Mouse (Mus musculus) CD4-positive helper T cell, adult 2 months (primary cell): Measurements from ENCODE around the gene Cfap44.
A peak's percentile ranks its signal among the peaks of the same experiment; 100 is the strongest.
"Not testable (repeated sequence)": the region's sequence is repeated elsewhere in the genome, so short reads cannot be mapped to it uniquely, and the experiment has no call there.

Experiments used
- DNase-seq: peaks from one replicate; pipeline ENCODE4 v3.0.0-alpha.2; 2012; ENCODE audit warnings: low read depth, missing footprints, low spot score

The Cfap44 gene

DNA sequence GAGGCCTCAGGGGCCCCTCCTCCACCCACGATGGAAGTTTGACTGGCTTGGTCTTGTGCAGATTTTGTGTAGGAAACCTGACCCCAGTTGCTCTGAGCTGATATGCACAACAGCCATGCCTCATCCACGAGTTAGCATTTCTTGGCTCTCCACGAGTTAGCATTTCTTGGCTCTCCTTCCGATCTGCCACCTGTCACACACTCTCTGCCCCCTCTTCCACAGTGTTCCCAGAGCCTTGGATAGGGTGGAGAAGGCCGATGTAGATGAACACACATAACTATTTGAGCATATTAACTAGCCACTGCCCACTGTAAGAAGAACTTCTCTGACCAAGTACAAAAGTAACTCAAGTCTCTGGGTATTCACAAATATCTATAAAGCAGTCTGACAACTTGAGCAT lies 33.9 kb downstream of the Cfap44 start:
- DNase-seq, result no peak

DNA sequence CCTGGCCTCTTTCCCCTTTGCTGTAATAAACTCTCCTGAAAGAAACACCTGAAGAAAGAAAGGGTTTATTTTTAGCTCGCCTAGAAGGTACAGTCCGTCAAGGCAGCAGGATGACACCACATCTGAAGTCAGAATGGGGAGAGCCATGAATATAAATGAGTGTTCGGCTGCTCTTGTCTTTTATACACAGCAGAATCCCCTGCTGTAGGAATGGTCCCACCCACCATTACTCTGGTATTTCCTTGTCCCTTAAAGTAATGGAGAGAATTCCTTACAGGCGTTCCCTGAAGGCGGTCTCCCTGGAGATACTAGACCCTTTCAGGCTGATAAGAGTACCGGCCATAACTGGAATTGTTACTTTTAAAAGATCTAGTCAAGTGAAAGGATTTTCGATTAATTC lies 35.4 kb downstream of the Cfap44 start:
- DNase-seq, result no peak

DNA sequence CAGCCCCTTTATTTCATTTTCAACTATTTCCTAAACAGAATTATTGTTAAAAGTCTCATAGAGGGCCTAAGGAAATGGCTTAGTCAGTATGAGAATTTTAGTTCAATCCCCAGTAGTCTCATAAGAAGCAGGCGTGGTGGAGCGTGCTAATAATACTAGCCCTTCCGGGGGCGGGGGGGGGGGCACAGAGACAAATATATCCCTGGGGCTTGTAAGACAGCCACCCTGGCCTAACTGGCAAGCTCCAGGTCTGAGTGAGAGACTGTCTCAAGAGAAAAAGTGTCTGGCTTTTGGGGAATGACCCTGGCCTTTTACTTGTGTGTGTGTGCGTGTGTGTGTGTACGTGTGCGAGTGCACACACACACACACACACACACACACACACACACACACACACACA lies 40.3 kb downstream of the Cfap44 start:
- DNase-seq, result no peak

DNA sequence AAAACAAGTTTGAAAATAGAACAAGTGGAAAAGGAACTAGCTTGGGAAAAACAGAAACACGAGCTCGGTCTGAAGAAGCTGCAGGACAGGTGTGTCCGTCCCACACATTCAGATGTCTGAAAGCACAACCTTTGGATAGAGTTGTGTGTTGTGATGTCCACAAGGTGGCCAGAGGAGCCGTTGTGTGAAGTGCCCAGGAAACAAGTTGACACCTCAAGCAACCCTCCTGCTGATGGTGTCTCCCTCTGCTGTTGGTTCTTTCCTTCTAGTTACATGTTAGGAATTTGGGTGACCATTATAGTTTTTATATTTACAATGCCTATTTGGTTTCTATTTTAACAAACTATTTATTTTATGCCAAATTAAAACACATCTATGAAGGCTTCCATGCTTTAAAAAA lies 40.9 kb downstream of the Cfap44 start:
- no peak for DNase-seq

DNA sequence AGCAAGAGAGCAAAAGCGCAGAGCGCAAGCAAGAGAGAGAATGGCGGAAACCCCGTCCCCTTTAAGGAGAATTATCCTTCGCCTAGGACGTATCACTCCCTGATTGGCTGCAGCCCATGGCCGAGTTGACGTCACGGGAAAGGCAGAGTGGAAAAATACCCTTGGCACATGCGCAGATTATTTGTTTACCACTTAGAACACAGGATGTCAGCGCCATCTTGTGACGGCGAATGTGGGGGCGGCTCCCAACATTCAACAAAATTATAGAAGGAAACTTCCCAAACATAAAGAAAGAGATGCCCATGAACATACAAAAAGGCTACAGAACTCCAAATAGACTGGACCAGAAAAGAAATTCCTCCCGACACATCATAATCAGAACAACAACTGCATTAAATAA lies 47.3 kb downstream of the Cfap44 start:
- DNase-seq, result not testable (repeated sequence)

DNA sequence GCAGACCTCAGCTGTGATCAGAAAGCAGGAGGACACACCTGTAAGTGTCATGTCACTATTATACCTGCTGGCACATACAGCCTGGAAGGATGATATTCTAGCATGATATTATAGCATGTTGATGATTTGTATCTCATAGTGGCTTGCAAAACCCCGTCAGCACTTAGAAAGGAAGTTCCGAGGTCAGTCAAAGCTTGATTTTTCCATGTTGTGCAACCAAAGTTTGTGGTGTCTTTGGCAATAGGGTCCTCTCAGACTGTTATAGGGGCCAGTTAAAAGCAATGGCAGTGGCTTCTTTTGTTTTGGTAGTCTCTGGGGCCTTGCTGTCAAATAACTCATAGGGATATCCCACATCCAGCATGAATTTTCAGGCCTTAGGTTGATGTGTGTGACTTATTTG lies 63.3 kb downstream of the Cfap44 start:
- DNase-seq, result no peak

DNA sequence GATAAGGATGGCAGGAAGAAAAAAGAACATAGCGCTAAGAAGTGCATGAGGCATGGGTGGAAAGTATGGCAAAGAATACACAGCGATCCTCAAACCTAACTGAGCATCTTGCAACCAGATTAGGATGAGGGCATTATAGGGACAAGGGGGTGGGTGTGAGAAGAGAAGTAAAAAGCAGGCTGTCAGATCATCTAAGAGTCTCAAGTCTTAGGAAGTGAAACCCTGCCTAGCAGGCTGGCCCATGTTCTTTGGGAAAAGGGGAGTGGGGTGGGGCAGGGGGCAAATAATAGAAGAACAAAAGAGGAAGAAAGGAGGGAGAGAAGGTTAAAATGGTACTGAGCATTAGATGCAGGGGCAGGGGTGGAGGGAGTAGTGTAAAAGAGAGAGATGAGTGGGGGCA lies 64.2 kb downstream of the Cfap44 start:
- DNase-seq, result no peak

DNA sequence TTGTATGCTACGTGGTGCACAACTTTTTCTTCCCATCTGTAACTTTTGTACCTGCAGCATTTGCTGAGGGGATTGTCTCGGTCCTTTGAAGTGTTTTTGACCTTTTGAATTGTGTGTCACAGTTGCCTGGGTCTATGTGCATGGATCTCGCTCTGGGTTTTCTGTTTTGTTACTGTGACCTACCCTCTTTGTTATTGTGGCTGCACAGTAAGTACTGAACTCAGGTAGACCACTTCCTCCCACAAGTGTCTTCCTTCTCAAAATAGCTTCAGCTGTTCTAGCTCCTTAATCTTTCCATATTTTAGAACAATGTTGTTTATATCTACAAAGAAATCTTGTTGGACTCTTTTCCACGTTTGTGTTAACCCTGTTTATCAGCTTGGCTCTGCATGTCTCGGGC lies 66.3 kb downstream of the Cfap44 start:
- DNase-seq, result peak; percentile 20

DNA sequence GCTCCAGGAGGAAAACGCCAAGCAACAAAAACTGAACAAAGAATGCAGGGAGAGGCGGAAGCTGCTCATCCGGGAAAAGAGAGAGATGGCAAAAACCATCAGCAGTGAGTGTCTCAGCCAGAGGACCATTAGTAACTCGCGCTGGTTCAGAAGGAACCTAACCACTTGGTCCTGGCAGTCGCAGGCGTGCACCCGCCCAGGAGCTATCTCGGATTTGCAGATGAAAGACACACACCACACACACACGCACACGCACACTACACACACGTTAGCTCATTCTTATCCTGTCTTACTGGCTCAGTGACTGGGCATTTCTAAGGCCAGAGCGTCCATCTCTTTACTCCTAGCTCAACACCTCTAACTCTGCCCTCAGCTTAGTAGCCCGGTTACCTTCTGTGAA lies 80.7 kb downstream of the Cfap44 start:
- DNase-seq, result no peak

DNA sequence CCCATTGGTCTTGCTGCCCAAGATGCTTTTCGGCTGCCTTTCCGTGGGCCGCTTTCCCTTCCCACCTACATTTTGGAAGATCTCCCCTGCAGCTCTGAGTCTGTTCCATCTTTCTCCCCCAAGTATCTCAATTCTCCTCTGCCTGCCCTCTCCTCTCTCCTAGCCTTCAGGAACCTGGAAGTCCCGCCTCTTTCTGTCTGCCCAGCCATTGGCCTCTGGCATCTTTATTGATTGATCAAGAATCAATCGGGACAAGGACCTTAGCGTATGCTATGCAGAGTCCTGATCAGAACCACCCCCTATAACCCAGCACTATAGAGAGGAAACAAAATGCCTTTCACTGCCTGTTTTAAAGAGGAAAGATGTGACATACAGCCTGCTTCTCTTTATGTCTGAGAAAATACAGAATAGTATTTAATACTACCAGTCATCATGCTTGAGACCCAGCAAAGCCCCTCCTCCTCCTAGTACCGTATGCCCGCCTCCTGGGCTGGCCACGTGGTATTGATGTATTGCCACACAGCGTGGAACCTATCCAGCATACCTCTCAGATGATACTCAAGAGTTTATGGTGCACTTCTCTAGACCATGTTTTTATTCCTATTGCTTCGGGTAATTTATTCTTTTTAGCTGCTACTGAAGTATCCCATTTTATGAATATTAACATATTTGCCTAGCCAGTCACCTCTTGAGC lies 81.2 kb downstream of the Cfap44 start:
- no peak for DNase-seq

DNA sequence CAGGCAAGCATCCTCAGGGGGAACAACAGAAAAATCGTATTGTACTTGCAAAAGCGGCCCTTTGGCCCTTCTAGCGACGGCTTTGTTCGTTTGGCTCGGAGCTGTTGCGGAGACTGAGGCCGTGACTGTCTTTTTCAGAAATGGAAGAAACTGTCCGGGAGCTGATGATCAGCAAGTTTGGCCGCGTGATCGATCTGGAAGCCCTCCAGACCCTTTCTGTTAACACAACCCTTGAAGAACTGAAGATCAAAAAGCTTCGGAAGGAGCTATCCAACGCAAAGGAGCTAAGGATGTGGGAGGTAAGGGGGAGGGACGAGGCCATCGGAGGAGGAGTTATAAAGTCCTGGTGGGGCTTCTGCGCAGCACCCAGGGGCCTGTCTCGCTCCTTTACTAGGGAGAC lies 84.2 kb downstream of the Cfap44 start:
- no peak for DNase-seq

DNA sequence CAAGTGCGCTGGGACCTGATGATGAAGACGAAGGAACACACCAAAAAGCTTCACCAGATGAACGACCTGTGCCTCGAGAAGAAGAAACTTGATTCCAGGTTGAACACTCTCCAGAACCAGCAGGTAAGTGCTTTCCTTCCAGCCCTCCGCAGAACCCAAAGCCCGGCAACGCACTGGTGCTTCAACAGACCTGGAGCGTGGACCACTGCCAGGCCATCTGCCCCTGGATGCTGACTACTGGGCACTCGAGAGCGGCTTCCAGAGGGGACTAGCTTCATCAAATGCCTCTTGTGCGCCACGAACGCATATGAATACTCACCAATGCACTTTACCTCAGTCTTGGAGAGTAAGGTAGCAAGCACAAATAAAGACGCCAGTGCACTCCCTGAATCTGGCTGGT lies 85.3 kb downstream of the Cfap44 start:
- DNase-seq, result no peak

DNA sequence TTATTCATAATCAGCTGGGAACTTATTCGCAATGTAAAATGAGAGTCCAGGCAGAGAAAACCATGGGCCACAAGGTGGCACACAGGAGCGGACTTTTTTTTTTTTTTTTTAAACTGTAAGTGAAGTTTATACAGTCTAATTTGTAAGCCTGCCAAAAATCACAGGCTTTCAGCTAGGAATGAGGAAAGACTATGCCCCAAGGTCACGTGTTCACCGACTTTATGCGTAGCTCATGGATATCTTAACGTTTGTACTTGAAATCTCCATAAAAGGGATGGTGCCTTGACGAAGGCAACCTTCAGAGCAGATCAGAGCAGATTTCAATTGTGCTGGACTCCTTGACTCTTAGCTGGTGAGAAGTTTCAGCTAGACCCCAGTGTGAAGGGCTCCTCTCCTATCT lies 86.0 kb downstream of the Cfap44 start:
- no peak for DNase-seq

DNA sequence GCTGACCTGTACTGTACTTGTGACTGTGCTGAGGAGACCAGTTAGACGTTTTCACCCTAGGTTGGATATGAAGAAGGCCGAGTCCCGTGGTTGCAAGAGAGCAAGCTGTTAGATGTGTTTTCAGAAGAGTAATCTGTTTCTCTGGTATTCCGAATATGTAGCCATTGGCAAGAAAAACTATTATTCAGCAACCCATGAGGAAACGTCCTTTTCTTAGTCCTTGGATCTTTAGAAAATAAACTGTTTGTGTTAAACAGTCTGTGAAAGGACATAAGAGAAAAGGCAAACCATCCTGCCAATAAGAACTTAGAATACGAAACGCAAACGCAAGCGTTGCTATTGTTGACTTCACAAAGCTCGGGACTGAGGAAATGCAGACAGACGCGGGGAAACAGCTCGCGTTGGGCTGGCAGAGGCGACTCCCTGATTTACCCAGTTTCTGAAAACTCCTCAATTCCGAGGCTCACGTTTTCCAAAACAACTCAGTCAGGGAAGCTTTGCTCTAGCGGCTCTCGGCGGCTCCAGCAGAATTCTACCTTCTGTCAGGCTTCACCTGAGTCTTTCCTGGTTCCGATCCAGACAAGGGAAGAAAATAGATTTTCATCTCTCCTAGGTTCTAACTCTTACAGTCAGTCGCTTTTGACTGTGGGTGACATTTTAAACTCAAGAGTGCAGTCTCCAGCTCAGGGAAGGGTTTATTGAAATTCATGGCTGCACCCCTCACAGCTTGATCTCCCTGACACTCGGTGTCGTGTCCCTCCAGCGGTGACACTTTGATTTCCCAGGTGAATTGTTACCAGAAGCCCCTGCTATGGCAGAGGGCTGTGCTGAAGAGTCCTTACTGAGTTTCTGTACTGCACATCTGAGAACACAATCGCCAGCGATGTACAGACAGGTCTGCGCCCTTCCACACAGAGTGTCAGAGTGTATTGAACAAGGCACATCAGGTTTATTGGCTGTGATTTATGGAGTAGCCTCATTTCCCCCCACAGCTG lies 87.3 kb downstream of the Cfap44 start:
- DNase-seq, result no peak

DNA sequence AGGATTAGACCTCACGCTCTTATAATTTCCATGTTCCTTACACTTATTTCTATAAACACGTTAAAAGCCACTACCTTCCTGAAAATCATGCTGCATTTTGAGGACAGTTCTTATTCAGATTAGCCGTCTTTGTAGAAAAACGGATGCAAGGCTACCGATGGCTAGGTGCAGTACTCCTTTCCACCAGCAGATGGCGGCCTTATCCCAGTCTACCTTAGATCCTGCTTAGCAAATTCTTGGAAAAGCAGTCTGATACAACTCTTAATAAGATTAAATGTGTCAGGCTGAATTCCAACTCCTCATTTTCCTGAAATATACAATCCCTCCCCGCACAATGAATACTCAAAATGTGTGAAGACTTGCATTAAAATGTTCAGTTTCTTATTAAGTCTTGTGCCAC lies 89.5 kb downstream of the Cfap44 start:
- peak; percentile 54 for DNase-seq

DNA sequence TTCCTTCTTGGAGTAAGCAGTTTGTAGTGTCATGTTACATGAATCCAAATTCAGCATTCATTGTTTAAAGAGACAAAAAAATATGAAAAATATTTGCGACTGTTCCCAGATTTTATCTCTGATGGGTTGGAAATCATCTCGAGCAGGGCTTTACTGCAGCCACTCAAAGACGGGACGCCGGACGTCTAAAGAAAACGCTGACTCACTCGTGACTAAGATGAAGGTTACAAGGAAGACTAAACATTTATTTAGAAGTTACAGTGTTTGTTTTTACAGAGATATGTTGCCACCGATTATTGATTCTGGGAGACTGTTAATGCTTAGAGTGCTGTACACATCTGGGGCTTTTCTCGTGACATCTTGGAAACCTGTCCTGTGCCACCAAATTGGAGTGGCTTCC lies 90.2 kb downstream of the Cfap44 start:
- DNase-seq, result no peak

DNA sequence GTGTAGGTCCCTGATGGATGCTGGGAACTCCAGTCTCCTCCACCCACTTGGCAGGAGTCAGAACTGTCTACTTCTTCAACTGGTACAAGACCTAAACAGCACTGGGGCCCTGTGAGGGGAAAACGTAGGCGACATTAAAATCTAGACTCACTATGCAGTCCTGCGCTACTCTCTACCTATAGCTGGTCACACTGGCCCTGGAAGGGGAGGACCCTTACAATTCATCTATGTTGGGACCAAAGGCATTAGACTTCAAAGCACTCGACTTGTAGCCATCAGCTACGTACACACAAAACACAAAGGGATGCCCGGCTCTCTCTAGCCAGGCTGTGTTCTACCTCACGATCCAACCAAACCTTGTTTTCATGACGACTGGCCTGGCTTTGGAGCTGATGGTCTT lies 91.1 kb downstream of the Cfap44 start:
- DNase-seq, result no peak

DNA sequence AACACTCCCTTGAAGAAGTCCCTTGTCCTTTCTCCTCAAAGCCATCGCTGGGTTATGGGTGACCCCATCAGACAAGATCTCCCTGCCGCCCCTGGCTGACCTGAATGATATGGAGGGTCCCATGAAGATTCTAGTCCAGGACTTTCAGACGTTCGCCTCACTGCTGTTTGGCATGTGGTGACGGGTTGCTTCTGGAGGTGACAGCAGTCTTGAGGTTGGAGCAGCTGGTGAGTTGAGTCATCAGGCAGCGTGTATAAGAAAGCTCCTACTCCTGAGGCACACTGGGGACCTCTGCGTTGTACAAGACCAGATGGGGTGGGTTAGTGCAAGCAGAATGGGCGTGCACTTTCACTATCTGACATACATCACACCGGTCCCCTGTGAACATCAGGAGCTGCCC lies 92.0 kb downstream of the Cfap44 start:
- DNase-seq, result no peak

DNA sequence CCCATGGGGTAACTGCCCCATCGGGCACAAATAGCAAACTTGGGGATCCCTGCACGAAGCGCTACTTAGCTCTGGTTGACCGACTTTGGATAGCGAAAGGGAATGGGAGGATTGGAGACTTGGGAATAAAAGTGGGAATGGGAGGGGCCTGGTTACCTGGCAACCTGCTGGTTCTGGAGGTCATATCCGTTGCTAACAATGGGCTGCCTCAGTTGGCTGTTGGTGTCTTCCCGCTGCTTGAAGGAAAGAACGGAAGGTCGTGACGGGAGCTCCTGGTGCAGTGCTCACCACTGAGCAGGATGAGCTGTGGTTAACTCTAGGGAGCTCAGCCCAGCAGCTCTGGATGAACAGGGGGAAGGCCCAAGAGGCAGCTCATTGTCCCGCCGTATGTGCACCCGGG lies 92.6 kb downstream of the Cfap44 start:
- no peak for DNase-seq

DNA sequence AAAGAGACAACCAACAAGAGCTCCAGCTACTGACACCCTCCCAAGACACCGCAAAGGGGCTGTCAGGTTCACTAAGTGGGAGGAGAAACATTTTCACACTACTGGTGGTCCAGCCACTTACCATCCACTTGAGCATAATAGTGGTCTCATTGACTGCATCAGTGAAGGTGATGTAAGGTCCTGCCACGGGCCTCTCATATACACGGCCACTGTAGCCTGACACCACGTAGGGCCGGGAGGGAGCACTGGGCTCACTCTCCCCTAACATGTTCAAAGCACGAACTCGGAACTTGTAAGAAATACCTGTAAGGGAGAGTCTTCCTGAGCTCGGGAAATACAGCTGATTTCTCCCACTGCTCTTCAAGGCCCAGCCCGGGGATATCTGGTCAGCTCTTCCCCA lies 96.5 kb downstream of the Cfap44 start:
- no peak for DNase-seq

DNA sequence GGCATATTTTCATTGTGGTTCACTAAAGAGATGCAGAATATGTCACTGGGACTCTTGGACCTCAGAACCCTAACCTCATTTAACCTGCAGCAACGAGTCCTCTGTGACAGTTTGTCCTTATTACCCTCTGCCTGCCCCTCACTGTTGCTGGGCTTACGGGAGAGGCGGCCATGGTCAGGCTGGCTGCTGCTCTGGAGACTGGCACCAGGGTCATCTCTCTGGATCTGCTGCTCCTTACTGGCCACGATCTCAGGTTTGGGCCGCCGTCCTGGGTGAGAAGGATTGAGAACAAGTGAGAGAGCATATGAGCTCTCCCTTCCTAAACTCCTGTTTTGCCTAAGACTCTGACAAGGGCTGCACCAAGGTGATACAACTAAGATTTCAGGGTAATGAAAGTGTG lies 97.6 kb downstream of the Cfap44 start:
- DNase-seq, result no peak

DNA sequence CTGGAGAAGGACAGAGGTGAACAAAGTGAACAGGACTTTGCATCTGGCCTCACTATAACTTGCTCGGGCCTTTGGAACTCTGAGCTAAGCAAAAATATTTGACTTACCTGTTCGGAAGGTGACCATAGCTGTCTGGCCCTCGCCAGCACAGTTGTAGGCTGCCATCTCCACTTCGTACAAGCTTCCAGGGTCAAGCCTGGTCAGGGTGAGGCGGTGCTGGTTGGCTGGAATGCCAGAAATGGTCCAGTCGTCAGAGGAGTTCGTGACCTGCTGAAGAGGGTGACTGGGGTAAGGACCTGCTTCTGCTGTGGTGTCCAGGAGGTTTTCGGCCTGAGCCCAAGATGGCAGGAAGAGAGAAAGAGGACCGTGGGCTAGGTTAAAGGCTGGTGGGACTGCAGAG lies 98.1 kb downstream of the Cfap44 start:
- no peak for DNase-seq

DNA sequence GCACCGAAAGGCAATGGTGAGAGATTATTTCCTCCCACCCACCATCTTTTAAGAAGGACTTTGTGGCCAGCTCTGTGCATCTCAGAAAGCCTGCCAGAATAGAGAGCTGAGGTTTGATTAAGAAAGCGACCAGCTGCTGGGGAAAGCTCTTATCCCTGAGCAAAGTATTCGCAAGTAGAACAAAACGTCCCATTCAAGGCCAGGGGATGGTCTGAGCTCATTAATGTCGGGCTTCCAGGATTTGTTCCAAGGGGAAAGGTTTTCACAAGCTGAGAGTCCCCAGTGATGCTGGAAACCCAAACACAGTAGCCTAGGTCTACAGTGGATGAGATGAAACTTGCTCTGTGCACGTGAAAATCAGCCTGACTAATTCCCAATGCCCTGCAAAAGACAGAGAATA lies 99.3 kb downstream of the Cfap44 start:
- DNase-seq, result no peak
